Mouse (Mus musculus) large intestine, adult 2 months (tissue): ENCODE data around the gene Btbd7. TPM values are rescaled to one million over a fixed set of nuclear protein-coding genes. Genes with fewer than 3 reads are reported as not detected.

Experiments used
- DNase-seq: peaks from one replicate; pipeline ENCODE4 v3.0.0-alpha.2; 2012; ENCODE audit warnings: low read depth, low spot score
- WGBS: fragments of 180-500 bp; shearing (Covaris S2); methylation state at CpG from one replicate; pipeline ENCODE4 v1.1.7; 2018; 5-methylcytosine and 5-hydroxymethylcytosine counted together
- polyA plus RNA-seq: library from polyadenylated mRNA; depleted of rRNA; stranded (reverse); fragments of >200 nt; gene quantifications from 2 replicates; pipeline ENCODE4 v1.2.3, GENCODE M21; 2012; rRNA removed

Gene Btbd7
- polyA plus RNA-seq: 5.6 and 12.4 TPM in 2 replicates

DNA sequence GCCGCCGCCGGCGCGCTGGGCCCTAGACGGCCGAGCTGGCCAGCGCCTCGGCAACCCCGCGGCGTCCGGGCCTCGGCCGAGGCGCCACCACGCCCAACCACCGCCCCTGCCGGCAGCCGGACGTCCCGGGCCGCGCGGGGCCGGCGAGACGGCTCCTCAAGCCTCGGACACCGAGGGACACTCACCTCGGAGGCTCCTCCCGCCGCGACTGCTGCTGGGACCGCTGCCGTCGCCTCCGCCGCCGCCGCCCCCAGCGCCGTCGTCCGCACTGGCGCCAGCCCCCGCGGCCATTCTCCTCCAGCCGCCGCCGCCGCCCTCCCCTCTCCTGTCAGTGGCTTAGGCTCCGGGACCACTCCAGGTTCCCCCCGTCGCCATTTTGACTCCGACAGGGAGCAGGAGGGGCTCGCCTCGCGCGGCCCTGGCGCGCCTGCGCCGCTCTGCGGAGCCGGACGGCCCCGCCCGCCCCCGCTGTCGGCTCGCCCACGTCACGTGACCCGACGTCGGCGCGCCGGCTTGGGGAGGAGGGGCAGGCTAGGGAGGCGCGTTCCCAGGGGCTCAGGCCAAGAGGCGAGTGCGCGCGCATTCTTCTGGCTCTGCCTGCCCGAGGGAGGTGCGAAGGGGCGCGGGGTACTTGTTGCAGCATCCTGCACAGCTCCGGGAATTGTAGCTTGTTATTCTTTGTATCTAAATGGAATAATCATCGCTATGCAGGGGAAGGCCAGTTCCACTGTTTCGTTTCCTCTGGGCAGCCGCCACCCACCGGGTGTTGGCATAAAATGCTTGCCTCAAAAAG lies at the start of gene Btbd7:
TSS of gene Btbd7 (minus strand) at position 441 of the 793 bp plus-strand sequence.
- DNase-seq: peak; percentile 80
- WGBS: under 1% methylated on average over 95 of the region's 95 CpGs

DNA sequence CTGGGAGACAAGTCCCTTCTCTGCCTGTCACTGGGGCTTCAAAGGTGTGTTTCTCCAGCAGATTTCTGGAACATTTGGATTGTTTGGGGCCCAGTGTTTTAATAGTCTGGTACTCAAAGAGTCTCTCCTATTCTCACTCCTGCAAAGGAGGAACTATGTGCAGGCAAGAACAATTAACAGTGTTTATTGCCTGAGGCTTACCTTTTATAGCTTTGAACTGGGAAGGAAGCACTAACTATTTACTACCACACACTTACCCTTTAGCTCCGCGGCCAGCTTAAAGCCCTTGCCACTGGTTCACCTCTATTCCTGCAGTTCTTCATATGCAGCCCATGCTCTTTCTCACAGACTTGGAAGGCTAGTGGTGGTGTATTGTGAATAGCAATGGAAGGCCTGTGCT lies 37.8 kb upstream of the Btbd7 start:
- 4% methylated on average over 2 of the region's 2 CpGs for WGBS
- DNase-seq: peak; percentile 27

DNA sequence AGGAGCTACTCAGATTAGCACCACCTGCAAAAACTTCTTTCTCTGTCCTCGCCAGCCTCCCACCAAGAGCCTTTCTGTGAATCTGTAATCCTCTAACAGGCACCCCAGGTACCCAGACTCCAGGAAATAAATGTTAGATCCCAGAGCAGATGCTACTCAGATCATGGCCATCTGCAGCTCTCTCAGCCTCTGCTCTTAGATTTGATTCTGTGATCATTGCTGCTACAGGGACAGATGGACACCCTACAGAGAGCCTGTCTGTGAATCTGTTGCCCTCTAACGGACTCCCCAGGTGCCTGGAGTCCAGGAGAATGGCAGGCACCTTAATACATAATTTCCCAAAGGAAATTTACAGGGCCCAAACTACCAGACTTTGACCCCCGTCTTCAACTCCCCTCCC lies 29.9 kb upstream of the Btbd7 start:
- DNase-seq: no peak
- 40% methylated on average over 3 of the region's 3 CpGs for whole genome bisulfite sequencing

DNA sequence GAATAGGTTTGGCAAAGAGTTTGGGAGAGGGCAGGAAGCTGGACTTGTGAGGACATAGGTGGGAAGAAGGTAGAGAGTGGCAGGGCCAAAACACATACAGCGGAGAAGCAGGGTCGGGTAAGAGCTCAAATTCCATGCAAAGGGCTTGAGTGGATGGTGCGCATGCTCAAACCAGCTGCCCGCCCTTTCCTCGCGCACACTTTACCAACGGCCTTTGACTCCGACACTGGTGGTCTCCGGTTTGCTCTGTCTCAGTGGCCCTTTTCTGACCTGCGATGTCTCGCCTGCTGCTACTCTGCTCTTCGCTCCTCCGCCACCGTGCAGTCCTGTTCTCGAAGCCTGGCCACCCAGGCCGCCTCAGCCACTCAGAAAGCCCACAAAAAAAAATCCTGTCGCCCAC lies 20.8 kb upstream of the Btbd7 start, which contains the start of gene Cox8c:
TSS of gene Cox8c (plus strand) at position 226 of the 400 bp plus-strand sequence.
- WGBS: 88% methylated on average over 17 of the region's 17 CpGs
- no peak for DNase-seq

DNA sequence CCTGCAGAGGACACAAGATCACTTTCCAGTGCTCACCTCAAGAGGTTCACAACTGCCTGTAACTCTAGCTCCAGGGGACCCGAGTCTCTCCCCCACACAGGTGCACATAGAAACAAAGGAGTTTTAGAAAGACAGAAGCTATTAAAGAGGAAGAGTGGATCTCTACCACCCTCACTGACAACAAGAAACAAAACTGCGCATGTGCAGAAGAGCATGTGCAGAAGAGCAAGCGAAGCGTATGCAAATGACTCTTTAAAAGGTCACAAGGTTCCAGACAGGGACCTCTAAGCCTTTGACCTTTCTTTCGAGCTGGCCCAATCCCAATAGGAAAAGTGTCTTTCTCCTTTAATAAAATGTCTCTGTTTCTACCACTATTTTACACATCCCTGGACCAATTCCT lies 10.3 kb upstream of the Btbd7 start:
- 75% methylated on average over 5 of the region's 5 CpGs for WGBS

DNA sequence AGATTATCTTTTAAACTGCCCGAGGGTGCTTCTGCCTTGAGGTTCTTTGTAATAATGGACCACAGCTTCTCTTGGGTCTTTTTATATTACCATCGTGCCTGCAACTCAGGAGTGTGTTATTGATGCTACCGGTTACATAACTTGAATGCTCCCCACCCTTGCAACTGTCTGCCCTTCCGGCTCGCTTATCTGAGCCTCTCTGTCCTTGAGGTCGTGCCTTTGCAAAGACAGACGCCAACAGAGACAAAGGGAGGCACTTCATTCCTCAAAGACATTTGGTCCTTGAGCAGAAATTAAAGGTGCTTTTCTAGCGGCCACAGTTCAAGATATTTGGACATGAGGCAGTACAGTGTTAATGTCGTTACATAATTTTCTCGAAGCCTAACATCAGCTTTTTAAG lies 9.1 kb upstream of the Btbd7 start:
- no peak for DNase-seq
- WGBS: 68% methylated on average over 10 of the region's 10 CpGs

More for the DNA sequence above, 10.3 kb upstream of the Btbd7 start:
- DNase-seq: no peak

DNA sequence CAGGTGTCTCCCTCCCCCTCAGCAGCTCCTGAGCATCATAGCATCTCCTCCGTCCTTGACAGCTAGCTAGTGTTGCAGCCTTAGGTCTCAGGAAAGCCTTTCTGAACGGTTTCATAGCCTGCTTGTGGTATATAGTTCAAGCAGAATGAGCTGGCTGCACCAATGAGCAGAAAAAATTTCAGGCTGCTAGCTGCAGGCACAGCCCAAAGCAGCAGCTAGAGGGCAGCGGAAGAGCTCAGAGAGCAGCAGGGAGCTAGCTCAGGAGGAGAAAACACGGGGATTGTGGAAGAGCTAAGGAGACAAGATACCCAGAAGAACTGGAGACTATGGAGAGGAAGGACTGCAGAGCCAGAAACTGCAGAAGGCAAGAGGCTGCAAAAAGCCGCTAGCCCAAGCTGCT lies 7.5 kb upstream of the Btbd7 start:
- 26% methylated on average over 5 of the region's 5 CpGs for WGBS
- DNase-seq: no peak

DNA sequence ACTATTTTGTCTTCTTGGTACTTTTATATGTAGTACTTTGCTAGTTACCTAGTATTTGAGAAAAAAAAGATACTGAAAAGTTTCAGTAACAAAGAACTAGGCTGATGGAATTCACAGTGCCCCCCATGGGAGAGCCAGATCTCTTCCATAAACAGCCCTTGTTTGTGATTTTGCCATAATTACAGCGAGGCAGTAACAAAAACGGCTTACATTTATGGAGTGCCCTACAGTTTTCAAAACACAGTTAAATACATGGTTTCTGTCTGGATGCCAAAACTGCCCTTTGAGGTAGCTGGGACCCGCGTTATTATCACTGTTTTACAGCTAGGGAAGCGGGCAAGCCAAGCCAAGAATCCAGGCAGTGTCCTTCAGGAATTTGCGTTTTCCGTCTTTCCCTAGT lies 630 bp upstream of the Btbd7 start:
- WGBS: 8% methylated on average over 7 of the region's 7 CpGs
- no peak for DNase-seq

DNA sequence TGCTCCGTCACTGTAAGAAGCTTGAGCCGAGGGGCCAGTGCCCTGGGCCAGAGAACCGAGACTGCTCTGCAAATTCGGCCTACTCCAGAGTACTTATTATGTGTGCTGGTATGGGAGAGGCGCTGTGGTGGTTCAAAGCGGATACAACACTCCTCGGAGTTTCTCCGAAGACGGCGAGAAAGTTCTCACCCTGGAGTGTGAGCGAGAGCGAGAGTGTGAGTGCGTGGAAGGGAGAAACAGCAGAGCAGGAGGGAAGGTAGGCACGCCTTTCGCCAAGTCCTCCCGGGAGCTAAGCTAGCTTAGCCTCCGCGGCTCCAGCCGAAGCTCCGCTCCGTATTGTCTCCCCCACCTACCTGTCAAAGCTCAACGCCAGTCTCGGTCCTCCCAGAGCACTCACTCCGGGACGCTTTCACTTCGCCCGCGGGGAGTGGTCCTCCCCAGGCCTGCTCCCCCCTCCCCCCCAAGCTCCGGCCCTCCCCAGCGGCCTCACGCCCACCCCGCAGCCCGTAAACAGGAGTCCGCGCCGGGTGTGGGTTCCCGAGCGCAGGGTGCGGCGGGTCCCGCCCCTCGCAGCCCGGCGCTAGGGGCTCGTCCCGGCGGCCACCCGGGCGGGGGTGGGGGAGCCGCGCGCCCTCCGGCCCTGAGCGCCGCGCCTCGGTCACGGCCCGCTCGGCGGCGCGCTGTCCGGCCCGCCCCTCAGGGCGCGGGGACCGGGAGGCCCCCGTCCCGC lies 805 bp downstream of the Btbd7 start:
- under 1% methylated on average over 69 of the region's 70 CpGs for WGBS
- peak; percentile 11 for DNase-seq

DNA sequence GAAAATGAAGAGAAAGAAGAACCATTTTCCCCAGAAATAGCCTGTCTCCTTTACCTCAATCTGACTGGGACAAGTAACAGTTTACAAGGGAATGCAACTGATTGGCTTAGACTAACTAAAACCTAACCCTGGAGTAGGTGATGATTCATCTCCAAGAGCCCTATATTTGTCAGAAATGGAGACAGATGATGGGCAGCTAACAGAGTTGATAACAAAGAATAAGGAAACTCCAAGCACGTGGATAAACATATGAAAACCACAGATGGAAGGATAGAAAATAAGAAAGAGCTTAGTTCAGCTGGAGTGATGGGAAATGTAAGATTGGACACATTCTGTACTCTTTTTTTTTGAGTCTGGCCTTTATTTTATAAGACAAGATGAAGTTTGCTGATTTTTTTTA lies 7.7 kb downstream of the Btbd7 start:
- no peak for DNase-seq
- WGBS: 51% methylated on average over 1 of the region's 1 CpGs

DNA sequence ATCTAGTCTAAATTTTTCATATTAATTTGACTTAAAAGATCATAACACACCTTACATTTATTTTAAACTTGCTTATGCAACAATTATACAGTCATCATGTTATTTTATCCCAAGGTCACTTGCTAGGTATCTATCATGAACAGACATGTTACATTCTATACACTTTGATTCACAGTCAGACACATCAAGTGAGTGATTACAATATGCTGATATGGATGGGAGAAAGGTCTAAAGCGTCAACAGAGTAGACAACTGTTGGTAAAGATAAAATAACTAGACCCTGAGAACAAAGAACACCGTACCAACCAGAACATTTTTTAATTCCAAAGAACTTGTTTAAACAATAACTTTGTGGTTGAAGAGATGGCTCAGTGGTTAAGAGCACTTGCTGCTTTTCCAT lies 8.5 kb downstream of the Btbd7 start:
- WGBS: 91% methylated on average over 2 of the region's 2 CpGs
- no peak for DNase-seq

DNA sequence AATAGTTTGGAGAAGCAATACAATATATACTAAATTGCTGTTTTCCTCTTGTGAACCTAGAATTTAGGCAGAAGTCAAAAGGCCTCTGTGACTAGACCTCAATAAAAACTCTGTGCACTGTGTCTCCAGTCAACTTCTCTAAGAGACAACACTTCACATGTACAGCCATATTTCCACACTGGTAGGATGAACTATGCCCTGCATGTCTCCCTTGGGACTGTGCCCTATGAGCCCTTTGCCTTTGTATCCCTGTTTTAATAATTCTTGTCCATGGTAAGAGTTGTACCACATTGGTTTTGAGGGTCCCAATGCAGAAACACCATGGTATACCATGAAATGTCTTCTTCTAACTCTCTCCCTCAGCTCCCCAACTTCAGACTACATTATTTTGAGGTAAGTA lies 17.5 kb downstream of the Btbd7 start:
- DNase-seq: no peak

DNA sequence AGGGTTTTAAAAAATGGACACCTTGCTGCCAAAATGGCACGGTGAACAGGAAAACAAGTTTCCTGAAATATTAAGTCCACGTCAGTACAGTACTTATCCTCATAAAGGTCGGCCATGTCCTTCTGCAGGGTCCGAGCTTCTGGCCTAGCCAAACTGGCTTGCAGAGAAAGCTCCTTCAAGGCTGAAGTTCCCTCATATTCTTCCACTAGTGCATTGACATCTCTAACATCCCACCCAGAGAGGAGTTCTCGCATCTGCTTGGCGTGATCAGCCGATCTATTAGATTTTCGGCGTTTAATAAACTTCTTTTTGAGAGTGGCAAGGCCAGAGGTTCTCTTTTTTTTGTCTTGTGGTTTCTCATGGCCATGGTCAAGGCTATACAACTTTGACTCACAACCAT lies 40.0 kb downstream of the Btbd7 start:
- no peak for DNase-seq
- 94% methylated on average over 9 of the region's 9 CpGs for WGBS

DNA sequence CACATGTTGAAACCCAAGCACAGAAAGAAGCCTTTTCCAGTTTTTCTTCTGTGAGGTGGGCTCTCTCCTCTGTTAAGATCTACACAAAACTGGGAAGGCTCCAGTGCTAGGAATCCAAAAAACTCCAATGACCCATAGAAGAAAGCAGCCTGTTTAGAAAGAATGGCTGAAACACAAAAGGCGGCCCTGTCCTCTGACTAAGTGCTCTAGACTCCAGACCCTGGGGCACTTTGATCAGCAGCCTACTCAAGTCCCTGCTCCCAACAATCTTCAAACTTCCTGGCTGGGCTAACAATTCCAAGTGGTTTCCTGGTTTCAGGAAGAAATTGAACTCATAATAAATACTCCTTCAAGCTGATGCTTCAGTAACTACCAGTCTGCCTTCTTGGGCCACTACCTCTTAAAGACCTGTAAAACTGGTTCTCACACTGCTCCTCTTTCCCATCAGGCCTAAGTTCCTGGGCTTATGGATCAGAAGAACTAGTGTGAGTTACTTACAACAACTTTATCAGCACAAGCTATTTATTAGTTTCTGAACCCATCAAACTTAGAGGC lies 45.4 kb downstream of the Btbd7 start:
- 84% methylated on average over 1 of the region's 1 CpGs for WGBS
- DNase-seq: no peak

DNA sequence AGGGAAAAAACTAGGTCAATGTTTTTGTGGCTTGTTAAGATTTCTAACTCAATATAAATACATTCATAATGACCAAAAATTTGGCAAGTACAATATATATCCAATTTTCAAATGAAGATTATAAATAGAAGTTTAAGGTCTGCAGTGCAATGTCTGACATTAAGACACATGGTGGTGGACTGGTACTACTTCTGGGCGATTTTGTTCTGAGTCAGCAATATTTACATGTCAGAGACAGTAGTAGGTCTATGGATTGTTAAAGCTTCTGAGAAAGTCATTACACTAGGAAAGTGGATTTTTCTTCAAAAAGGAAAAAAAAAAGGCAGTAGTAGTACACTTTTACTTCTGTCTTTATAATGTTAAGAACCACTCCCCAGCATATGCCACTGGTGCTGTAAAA lies 46.4 kb downstream of the Btbd7 start:
- DNase-seq: no peak
- WGBS: 54% methylated on average over 1 of the region's 1 CpGs

DNA sequence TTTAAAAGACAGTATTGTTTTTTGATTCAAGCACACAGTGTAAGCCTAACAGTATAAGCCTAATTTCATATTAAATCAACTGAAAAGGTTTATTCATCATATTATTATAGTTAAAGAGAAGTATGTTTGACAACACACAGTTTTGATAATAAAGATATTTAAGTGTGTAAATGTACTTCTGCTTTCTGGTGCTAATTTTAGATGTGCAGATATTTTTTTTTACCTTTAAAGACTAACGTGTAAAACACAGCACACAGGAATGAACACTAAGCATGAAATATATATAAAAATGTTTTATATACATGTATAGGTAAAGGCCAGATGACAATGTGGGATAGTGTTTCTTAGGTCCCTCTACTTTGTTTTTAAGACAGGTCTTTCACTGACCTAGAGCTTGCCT lies 51.2 kb downstream of the Btbd7 start:
- DNase-seq: no peak
- WGBS: 77% methylated on average over 1 of the region's 1 CpGs

DNA sequence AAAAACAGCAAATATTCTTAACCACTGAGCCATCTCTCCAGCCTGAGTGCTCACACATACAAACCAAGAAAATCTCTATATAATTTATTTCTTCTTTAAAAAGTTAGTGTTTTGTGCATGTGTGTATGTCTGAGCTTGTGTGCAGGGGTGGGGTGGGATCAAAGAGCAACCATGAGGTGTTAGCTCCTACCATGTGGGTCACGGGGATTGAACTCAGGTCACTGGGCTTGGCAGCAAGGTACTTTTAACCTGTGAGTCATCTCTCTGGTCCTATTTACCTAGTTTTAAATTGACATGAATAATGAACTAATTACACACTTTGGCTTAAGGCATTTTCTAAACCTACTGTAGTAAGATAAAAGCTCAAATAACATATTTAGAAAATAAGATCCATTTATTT lies 51.9 kb downstream of the Btbd7 start:
- WGBS: 51% methylated on average over 1 of the region's 1 CpGs
- no peak for DNase-seq

DNA sequence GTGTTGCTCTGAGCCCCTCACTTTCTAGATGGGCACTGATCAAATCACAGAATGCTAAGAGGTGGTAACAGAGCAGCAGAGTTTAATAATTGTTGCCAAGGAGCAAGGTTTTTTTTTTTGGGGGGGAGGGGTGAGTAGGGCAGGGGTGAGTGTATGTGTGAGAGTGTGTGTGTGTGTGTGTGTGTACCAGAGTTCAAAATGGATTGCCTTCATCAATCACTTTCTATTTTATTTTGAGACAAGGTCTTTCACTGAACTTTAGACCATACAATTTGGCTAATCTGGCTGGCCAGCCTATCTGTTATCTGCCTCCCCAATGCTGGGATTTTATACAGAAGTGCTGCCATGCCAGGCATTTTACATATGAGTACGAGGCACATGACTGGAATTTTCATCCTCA lies 63.4 kb downstream of the Btbd7 start:
- no peak for DNase-seq

DNA sequence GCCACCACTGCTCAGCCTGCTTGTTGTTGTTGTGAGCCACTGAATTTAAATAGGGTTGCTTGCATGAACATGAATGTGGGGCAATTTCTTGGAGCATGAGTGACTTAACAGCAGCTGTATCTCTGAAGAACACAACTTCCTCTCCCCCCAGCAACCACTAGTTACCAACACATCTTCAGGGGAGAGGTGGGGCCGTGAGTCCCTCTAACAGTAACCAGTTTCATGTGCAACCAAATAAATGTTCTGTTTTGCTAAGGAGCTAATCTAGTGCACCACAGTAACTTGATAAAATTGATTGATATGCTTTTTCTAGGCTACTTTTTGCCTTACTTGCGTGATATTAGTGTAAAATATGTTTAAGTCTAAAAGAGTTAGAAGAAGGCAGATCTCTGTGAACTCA lies 78.7 kb downstream of the Btbd7 start:
- DNase-seq: no peak
- WGBS: 94% methylated on average over 2 of the region's 2 CpGs

More for the DNA sequence above, 63.4 kb downstream of the Btbd7 start:
- 73% methylated on average over 1 of the region's 1 CpGs for WGBS

DNA sequence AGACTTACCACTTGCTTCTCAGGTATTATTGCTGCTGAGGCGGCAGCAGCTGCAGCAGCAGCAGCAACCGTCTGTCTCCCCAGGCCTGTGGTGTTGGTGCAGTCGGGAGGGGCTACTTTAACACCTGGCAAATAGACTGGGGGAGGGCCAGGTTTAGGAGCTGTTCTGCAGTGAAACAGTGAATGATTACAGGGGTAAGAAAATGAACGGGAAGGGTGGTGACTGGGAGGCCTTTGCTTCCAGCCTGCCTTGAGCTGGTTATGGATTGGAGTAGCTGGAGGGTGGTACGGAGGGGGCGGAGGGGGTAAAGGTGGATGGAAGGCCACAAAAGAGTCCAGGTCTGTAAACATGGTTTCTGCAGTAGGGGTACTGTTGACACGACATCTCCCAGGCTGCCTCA lies 90.3 kb downstream of the Btbd7 start:
- 71% methylated on average over 7 of the region's 7 CpGs for WGBS

DNA sequence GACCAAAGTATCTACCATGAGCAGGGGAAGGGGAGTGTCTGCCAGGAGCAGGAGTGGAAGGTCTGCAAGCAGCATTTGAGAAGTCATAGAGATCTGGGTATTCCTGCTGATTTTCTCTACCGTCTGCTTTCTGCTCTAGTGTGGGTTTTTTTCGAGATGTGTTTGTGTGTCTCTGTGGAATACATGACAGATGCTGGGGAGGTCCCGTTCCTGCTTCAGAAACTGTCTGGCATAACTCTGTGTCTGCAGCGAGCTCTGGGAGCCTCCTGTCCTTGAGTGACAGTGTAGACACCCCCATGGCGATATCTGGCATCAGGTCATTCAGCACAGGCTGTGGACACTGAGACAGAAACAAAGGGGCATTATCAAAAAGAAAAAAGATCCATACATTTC lies 92.7 kb downstream of the Btbd7 start:
- WGBS: 89% methylated on average over 5 of the region's 5 CpGs
- no peak for DNase-seq

More for the DNA sequence above, 90.3 kb downstream of the Btbd7 start:
- no peak for DNase-seq
